Mouse (Mus musculus) hindbrain, embryonic 13.5 days (tissue): ENCODE data around the gene Lamc2. TPM values are rescaled to one million over a fixed set of nuclear protein-coding genes. Genes with fewer than 3 reads are reported as not detected.
A peak's percentile ranks its signal among the peaks of the same experiment; 100 is the strongest.

ENCODE experiments used
- ATAC-seq: fragments of 200-750 bp; cut with Nextera tagmentation; 2 replicates; pipeline ENCODE4 v1.8.0; 2017; ENCODE audit warnings: moderate TSS enrichment; ENCODE audit not compliant: low FRiP score
- H3K27ac ChIP-seq: fragments of 300-500 bp; sonication (generic); 2 replicates; pipeline ENCODE4 v1.5.1; 2015; ENCODE audit warnings: inconsistent platforms, mild to moderate bottlenecking, moderate library complexity
- H3K27me3 ChIP-seq: fragments of 300-500 bp; sonication (generic); 2 replicates; pipeline ENCODE4 v1.6.1; 2015; ENCODE audit warnings: mild to moderate bottlenecking, inconsistent platforms
- H3K36me3 ChIP-seq: fragments of 300-500 bp; sonication (generic); 2 replicates; pipeline ENCODE4 v1.6.1; 2015; ENCODE audit warnings: mild to moderate bottlenecking, inconsistent platforms
- H3K4me1 ChIP-seq: fragments of 300-500 bp; sonication (generic); replicated peaks from 2 replicates; pipeline ENCODE4 v1.6.1; 2015; ENCODE audit warnings: inconsistent platforms
- H3K4me2 ChIP-seq: fragments of 300-500 bp; sonication (generic); 2 replicates; pipeline ENCODE4 v1.6.1; 2015; ENCODE audit warnings: inconsistent platforms, mild to moderate bottlenecking, moderate library complexity
- H3K4me3 ChIP-seq: fragments of 300-500 bp; sonication (generic); 2 replicates; pipeline ENCODE4 v1.5.1; 2015; ENCODE audit warnings: mild to moderate bottlenecking, inconsistent platforms
- H3K9ac ChIP-seq: fragments of 300-500 bp; sonication (generic); 2 replicates; pipeline ENCODE4 v1.6.1; 2015; ENCODE audit warnings: mild to moderate bottlenecking, inconsistent platforms
- H3K9me3 ChIP-seq: fragments of 300-500 bp; sonication (generic); 2 replicates; pipeline ENCODE4 v1.6.1; 2016; ENCODE audit warnings: inconsistent platforms
- WGBS: fragments of 180-500 bp; shearing (Covaris S2); methylation state at CpG from one replicate; pipeline ENCODE4 v1.1.7; 2015; 5-methylcytosine and 5-hydroxymethylcytosine counted together
- polyA plus RNA-seq: library from polyadenylated mRNA; unstranded; fragments of >200 nt; fragmentation: Nextera tagmentation; extraction: Ambion mirVana; gene quantifications from 2 replicates; pipeline ENCODE4 v1.2.1, GENCODE M21; 2015

Gene Lamc2
- polyA plus RNA-seq: 0.80 and 0.84 TPM in 2 replicates

GRCm38 (mm10) chr1:153185828-153186803 lies at the start of gene Lamc2:
Lamc2 (minus strand) TSS chr1:153186447.
- Histone ChIP-seq H3K9me3 (no peaks in the 10 kb centered on the region), H3K4me3 (peak within 1 kb of the TSS; percentile 51), H3K27me3 (peaks cover 52% of the 10 kb centered on the region), H3K4me1 (peaks cover 17% of the 10 kb centered on the region), H3K9ac (peak within 1 kb of the TSS; percentile 70), H3K36me3 (no peaks in the 10 kb centered on the region), H3K4me2 (peak within 1 kb of the TSS; percentile 84), H3K27ac (no peak within 1 kb of the TSS)
- 5% methylated on average over 46 of the region's 46 CpGs for WGBS
- ATAC-seq: peak; percentile 59

GRCm38 (mm10) chr1:153235576-153235975 lies 49.3 kb upstream of the Lamc2 start:
- Histone ChIP-seq H3K9ac (no peak overlapping the region), H3K27me3 (no peaks in the 10 kb centered on the region), H3K36me3 (peaks cover 54% of the 10 kb centered on the region), H3K4me2 (no peak overlapping the region), H3K4me1 (no peaks in the 10 kb centered on the region), H3K4me3 (no peak overlapping the region), H3K9me3 (no peaks in the 10 kb centered on the region), H3K27ac (no peak overlapping the region)
- no peak for ATAC-seq
- WGBS: 82% methylated on average over 4 of the region's 4 CpGs

- Histone ChIP-seq H3K9ac (no peak overlapping the region), H3K4me3 (no peak overlapping the region), H3K9me3 (no peaks in the 10 kb centered on the region), H3K4me2 (no peak overlapping the region), H3K27me3 (no peaks in the 10 kb centered on the region), H3K36me3 (peaks cover 70% of the 10 kb centered on the region), H3K27ac (no peak overlapping the region), H3K4me1 (no peaks in the 10 kb centered on the region)
- ATAC-seq: no peak
- 93% methylated on average over 9 of the region's 9 CpGs for WGBS
These were observed 45.4 kb upstream of the Lamc2 start for GRCm38 (mm10) chr1:153231681-153232080.

GRCm38 (mm10) chr1:153227916-153228315 lies 41.7 kb upstream of the Lamc2 start:
- Histone ChIP-seq H3K4me3 (no peak overlapping the region), H3K36me3 (peaks cover 78% of the 10 kb centered on the region), H3K27me3 (no peaks in the 10 kb centered on the region), H3K9ac (no peak overlapping the region), H3K27ac (no peak overlapping the region), H3K4me1 (no peaks in the 10 kb centered on the region), H3K9me3 (no peaks in the 10 kb centered on the region), H3K4me2 (no peak overlapping the region)
- 68% methylated on average over 4 of the region's 4 CpGs for WGBS
- ATAC-seq: no peak

GRCm38 (mm10) chr1:153227096-153227495 lies 40.8 kb upstream of the Lamc2 start:
- peaks cover 78% of the 10 kb centered on the region for H3K36me3 ChIP-seq

GRCm38 (mm10) chr1:153225786-153226725 lies 39.8 kb upstream of the Lamc2 start:
- Histone ChIP-seq H3K4me3 (no peak overlapping the region), H3K4me1 (no peaks in the 10 kb centered on the region), H3K27me3 (no peaks in the 10 kb centered on the region), H3K27ac (no peak overlapping the region), H3K9ac (no peak overlapping the region), H3K9me3 (no peaks in the 10 kb centered on the region), H3K36me3 (peaks cover 79% of the 10 kb centered on the region), H3K4me2 (no peak overlapping the region)
- ATAC-seq: no peak
- 91% methylated on average over 21 of the region's 21 CpGs for WGBS

More at GRCm38 (mm10) chr1:153227096-153227495, 40.8 kb upstream of the Lamc2 start:
- H3K4me2 ChIP-seq: no peak overlapping the region
- no peak overlapping the region for H3K27ac ChIP-seq
- ATAC-seq: no peak
- WGBS: 88% methylated on average over 8 of the region's 8 CpGs
- H3K9me3 ChIP-seq: no peaks in the 10 kb centered on the region
- no peaks in the 10 kb centered on the region for H3K27me3 ChIP-seq
- H3K4me1 ChIP-seq: no peaks in the 10 kb centered on the region
- H3K4me3 ChIP-seq: no peak overlapping the region
- no peak overlapping the region for H3K9ac ChIP-seq

GRCm38 (mm10) chr1:153224331-153224730 lies 38.1 kb upstream of the Lamc2 start:
- H3K4me3 ChIP-seq: no peak overlapping the region
- no peak overlapping the region for H3K4me2 ChIP-seq
- 80% methylated on average over 5 of the region's 5 CpGs for WGBS
- no peaks in the 10 kb centered on the region for H3K9me3 ChIP-seq
- H3K4me1 ChIP-seq: no peaks in the 10 kb centered on the region
- no peaks in the 10 kb centered on the region for H3K27me3 ChIP-seq
- H3K36me3 ChIP-seq: peaks cover 81% of the 10 kb centered on the region
- no peak for ATAC-seq
- H3K27ac ChIP-seq: no peak overlapping the region
- no peak overlapping the region for H3K9ac ChIP-seq

GRCm38 (mm10) chr1:153219376-153219775 lies 33.1 kb upstream of the Lamc2 start:
- Histone ChIP-seq H3K4me2 (no peak overlapping the region), H3K36me3 (peaks cover 50% of the 10 kb centered on the region), H3K9me3 (no peaks in the 10 kb centered on the region), H3K4me1 (no peaks in the 10 kb centered on the region), H3K4me3 (no peak overlapping the region), H3K9ac (no peak overlapping the region), H3K27me3 (no peaks in the 10 kb centered on the region), H3K27ac (no peak overlapping the region)
- ATAC-seq: no peak
- 67% methylated on average over 9 of the region's 9 CpGs for WGBS

- Histone ChIP-seq H3K27ac (no peak overlapping the region), H3K4me2 (no peak overlapping the region), H3K4me3 (no peak overlapping the region), H3K9me3 (no peaks in the 10 kb centered on the region), H3K4me1 (no peaks in the 10 kb centered on the region), H3K9ac (no peak overlapping the region), H3K27me3 (no peaks in the 10 kb centered on the region), H3K36me3 (peaks cover 29% of the 10 kb centered on the region)
- 77% methylated on average over 4 of the region's 4 CpGs for WGBS
- no peak for ATAC-seq
These were observed 30.3 kb upstream of the Lamc2 start for GRCm38 (mm10) chr1:153216516-153216915.

GRCm38 (mm10) chr1:153215676-153216075 lies 29.4 kb upstream of the Lamc2 start:
- H3K4me1 ChIP-seq: no peaks in the 10 kb centered on the region
- H3K27ac ChIP-seq: no peak overlapping the region
- peaks cover 21% of the 10 kb centered on the region for H3K36me3 ChIP-seq
- 67% methylated on average over 5 of the region's 5 CpGs for WGBS
- H3K9ac ChIP-seq: no peak overlapping the region
- ATAC-seq: no peak
- H3K27me3 ChIP-seq: no peaks in the 10 kb centered on the region
- no peaks in the 10 kb centered on the region for H3K9me3 ChIP-seq
- H3K4me3 ChIP-seq: no peak overlapping the region
- H3K4me2 ChIP-seq: no peak overlapping the region

- H3K27me3 ChIP-seq: no peaks in the 10 kb centered on the region
- no peaks in the 10 kb centered on the region for H3K36me3 ChIP-seq
- H3K27ac ChIP-seq: no peak overlapping the region
- H3K4me2 ChIP-seq: no peak overlapping the region
- H3K4me1 ChIP-seq: no peaks in the 10 kb centered on the region
- H3K9me3 ChIP-seq: no peaks in the 10 kb centered on the region
- WGBS: 62% methylated on average over 4 of the region's 4 CpGs
- no peak overlapping the region for H3K9ac ChIP-seq
- no peak overlapping the region for H3K4me3 ChIP-seq
- no peak for ATAC-seq
These were observed 24.7 kb upstream of the Lamc2 start for GRCm38 (mm10) chr1:153210992-153211391.

GRCm38 (mm10) chr1:153210198-153210597 lies 24.0 kb upstream of the Lamc2 start:
- ATAC-seq: no peak
- WGBS: 87% methylated on average over 2 of the region's 2 CpGs
- Histone ChIP-seq H3K4me2 (no peak overlapping the region), H3K36me3 (no peaks in the 10 kb centered on the region), H3K9ac (no peak overlapping the region), H3K4me1 (no peaks in the 10 kb centered on the region), H3K4me3 (no peak overlapping the region), H3K9me3 (no peaks in the 10 kb centered on the region), H3K27me3 (no peaks in the 10 kb centered on the region), H3K27ac (no peak overlapping the region)
